Mouse (Mus musculus): Measurements from ENCODE around the gene Ranbp17. TPM values are rescaled to one million over a fixed set of nuclear protein-coding genes. Genes with fewer than 3 reads are reported as not detected.

The Ranbp17 gene
- polyA plus RNA-seq, 1 experiment from 2014 or later = 5.7 TPM

DNA sequence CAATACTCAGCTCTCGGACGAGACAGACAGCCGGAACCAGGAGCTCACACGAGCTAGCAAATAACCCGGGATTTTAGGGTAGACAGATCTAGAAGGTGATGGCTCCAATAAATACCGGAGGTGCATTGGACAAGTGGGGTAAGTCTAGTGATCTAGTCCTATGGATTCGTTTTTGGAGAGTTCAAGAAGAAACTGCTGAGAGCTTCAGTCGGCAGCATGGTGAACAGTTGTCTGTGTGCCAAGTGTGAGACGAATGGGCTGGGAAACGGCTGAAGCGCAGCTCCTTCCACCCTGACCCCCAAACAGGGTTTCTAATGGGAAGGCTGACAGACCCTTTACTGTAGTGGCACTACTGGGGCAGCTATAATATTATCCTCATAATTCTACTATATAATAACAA, 214.2 kb downstream of the Ranbp17 start:
- Histone ChIP-seq H3K9ac (no peak overlapping the region), H3K4me1 (0 out of 2 replicates have a peak, but pooled peaks cover 3% of the 10 kb centered on the region), H3K4me2 (replicated peaks) (no peak overlapping the region), H3K27ac (no peak overlapping the region), H3K9me3 (no peaks in the 10 kb centered on the region), H3K36me3 (no peaks in the 10 kb centered on the region), H3K4me3 (no peak overlapping the region), H3K27me3 (no peaks in the 10 kb centered on the region)
- no peak for ATAC-seq (ENCODE audit: low FRiP score, low read depth)
- WGBS = 46% methylated on average over 11 of the region's 11 CpGs

DNA sequence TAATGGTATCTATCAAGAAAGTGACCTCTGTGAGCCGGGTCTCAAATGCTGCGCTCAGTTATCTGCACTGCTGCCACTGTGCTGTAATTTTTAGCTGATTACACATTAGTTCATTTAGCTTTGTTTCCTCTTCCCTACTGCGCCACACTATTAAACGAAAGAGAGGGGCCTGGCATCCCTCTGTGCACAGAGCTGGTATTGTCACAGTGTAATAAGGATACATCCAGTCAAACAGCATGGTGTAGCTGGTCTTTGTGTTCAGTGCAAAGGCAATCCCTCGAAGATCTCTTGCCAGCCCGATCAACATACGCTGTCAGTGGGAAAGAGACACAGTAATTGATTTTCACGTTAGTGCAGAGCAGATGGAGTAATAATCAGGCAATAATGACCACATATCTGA, 216.4 kb downstream of the Ranbp17 start:
- H3K27me3 ChIP-seq = no peaks in the 10 kb centered on the region
- H3K36me3 ChIP-seq = no peaks in the 10 kb centered on the region
- H3K9ac ChIP-seq = no peak overlapping the region
- H3K9me3 ChIP-seq = no peaks in the 10 kb centered on the region
- H3K4me3 ChIP-seq = no peak overlapping the region
- H3K4me2 ChIP-seq (replicated peaks) = no peak overlapping the region
- H3K4me1 ChIP-seq = 0 out of 2 replicates have a peak, but pooled peaks cover 3% of the 10 kb centered on the region
- H3K27ac ChIP-seq = no peak overlapping the region
- no peak for ATAC-seq (ENCODE audit: low FRiP score, low read depth)
- WGBS = 75% methylated on average over 8 of the region's 8 CpGs

DNA sequence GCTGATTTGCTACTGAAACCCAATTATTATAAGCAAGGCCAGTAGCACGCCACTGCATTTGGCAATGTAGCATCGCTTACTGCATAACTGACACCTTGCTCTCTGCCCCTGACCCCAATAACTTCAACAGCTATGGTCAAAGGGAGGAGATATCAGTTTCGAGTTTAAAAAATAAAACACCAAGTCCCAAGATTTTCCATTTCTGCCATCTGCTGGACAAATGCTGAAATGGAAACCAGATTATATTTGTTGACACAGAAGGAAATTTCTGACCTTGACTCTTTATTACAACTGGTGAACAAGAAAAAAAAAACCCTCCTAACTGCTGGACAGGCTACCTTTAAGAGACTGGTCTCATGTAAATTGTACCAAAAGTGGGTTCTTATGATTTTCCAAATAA, 218.1 kb downstream of the Ranbp17 start:
- ATAC-seq (ENCODE audit: low FRiP score, low read depth) = no peak
- H3K4me3 ChIP-seq = no peak overlapping the region
- H3K36me3 ChIP-seq = no peaks in the 10 kb centered on the region
- WGBS = 39% methylated on average over 3 of the region's 3 CpGs
- no peaks in the 10 kb centered on the region for H3K9me3 ChIP-seq
- no peak overlapping the region for H3K27ac ChIP-seq
- no peak overlapping the region for H3K4me2 ChIP-seq (replicated peaks)
- H3K9ac ChIP-seq = no peak overlapping the region
- H3K4me1 ChIP-seq = 0 out of 2 replicates have a peak, but pooled peaks cover 3% of the 10 kb centered on the region
- no peaks in the 10 kb centered on the region for H3K27me3 ChIP-seq

DNA sequence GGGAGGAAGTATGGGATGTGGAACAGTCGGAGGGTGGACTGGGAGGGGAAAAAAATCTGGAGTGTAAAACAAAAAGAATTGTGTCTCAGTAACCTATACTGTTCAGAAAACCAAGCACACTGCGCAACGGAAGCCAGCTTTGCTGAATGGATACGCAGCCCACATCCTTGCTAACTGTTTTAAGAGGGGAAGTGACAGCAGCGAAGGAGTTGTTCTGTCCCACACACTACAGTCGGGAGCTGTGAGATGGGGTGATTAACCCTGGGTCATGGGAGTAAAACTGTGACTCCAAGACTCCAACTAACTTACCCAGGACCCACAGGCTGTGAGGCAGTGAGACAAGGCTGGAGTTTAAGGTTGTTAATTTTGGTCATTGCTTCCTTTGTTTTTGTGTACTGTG, 219.5 kb downstream of the Ranbp17 start:
- H3K36me3 ChIP-seq = no peaks in the 10 kb centered on the region
- H3K27ac ChIP-seq = no peak overlapping the region
- no peak for ATAC-seq (ENCODE audit: low FRiP score, low read depth)
- H3K4me1 ChIP-seq = no peaks in the 10 kb centered on the region
- no peak overlapping the region for H3K4me2 ChIP-seq (replicated peaks)
- no peaks in the 10 kb centered on the region for H3K9me3 ChIP-seq
- H3K27me3 ChIP-seq = no peaks in the 10 kb centered on the region
- 55% methylated on average over 6 of the region's 6 CpGs for WGBS
- no peak overlapping the region for H3K9ac ChIP-seq
- H3K4me3 ChIP-seq = no peak overlapping the region

DNA sequence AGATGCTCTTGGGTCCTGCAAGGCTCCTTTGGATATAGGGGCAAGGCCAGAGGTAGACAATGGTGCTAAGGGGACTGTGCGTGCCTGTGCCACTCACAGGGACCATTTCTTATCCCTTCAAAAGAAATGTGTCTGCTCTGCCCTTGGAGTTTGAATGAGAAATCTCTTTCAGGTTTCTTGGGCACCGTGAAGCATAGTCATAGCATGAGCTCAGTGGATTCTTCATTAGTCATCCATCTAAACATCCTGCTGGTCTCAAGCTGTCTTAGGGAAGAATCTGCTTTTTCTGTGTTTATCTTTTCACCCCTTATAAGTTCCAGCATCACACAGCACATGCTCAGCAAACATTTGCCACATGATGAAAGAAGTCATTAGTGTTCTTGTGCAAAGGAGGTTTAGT, 235.0 kb downstream of the Ranbp17 start:
- no peak for ATAC-seq (ENCODE audit: low FRiP score, low read depth)
- Histone ChIP-seq H3K4me2 (replicated peaks) (no peak overlapping the region), H3K9ac (no peak overlapping the region), H3K27ac (no peak overlapping the region), H3K4me1 (peaks cover 8% of the 10 kb centered on the region; the same call in 1 of the 2 replicates), H3K36me3 (no peaks in the 10 kb centered on the region; the same call in 1 of the 2 replicates), H3K4me3 (no peak overlapping the region), H3K27me3 (no peaks in the 10 kb centered on the region), H3K9me3 (no peaks in the 10 kb centered on the region)
- WGBS = 94% methylated on average over 2 of the region's 2 CpGs

DNA sequence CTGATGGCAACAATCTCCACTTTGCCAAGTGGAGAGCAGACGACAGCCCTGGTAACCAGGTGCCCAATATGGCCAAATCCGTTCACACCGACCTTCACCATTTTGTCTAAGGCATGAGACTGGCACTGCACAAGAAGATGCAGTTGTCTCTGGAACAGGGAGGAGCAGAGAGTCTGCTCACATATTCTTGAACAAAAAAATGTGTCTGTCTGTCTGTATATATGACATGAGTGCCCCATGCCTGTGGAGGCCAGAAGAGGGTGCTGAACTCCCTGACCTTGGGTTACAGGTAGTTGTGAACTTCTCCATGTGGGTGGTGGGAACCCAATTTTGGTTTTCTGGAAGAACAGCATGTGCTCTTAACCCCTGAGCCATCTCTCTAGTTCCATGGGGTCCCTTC, 236.9 kb downstream of the Ranbp17 start, which contains the start of gene Gm12117:
Gene Gm12117, minus strand, starts transcription at position 101 of the 400 bp plus-strand sequence.
- Histone ChIP-seq H3K27me3 (no peaks in the 10 kb centered on the region), H3K4me2 (replicated peaks) (no peak within 1 kb of the TSS), H3K4me1 (peaks cover 8% of the 10 kb centered on the region; the same call in 1 of the 2 replicates), H3K9ac (no peak within 1 kb of the TSS), H3K9me3 (no peaks in the 10 kb centered on the region), H3K36me3 (no peaks in the 10 kb centered on the region; the same call in 1 of the 2 replicates), H3K27ac (no peak within 1 kb of the TSS), H3K4me3 (no peak within 1 kb of the TSS)
- 98% methylated on average over 3 of the region's 3 CpGs for WGBS
- ATAC-seq (ENCODE audit: low FRiP score, low read depth) = no peak

DNA sequence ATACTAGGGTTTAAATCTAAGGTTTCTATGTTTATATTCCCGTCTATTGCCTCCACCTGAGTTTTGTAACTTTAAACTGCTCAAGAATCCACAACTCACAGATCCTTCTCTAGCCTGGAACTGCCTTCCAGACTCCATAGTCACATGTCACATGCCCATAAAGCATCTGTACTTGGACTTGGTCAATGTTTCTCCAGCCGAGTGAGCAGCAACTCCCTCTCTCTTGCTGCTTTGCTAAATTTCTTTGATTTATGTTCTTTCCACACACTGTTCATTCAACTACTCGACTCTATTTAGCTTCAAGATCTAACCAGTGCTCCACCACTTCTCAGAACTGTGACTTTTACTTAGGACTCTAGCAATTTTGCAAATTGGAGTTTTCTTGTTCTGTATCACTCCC, 238.7 kb downstream of the Ranbp17 start:
- no peaks in the 10 kb centered on the region; the same call in 1 of the 2 replicates for H3K36me3 ChIP-seq
- H3K27me3 ChIP-seq = no peaks in the 10 kb centered on the region
- H3K27ac ChIP-seq = no peak overlapping the region
- H3K4me2 ChIP-seq (replicated peaks) = no peak overlapping the region
- H3K4me1 ChIP-seq = peaks cover under 1% of the 10 kb centered on the region; the same call in 1 of the 2 replicates
- 59% methylated on average over 3 of the region's 3 CpGs for WGBS
- no peak for ATAC-seq (ENCODE audit: low FRiP score, low read depth)
- H3K4me3 ChIP-seq = no peak overlapping the region
- no peaks in the 10 kb centered on the region for H3K9me3 ChIP-seq
- H3K9ac ChIP-seq = no peak overlapping the region

DNA sequence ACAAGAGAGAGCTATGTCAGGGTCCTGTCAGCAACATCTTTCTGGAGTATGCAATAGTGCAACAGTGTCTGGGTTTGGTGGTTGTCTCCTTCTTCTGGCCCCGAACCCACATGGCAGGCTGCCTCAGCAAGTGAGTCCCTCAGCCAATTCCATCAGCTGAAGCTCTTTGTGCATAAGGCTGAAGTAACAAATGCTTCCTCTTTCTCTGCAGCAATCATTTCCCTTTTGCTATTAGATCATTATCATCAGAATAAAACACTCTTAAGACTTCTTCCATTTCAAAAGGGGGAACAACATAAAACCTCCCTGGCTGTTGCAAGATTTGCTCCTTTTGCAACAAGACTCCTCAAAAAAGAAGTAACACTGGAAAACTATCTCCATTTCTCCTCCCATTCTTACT, 239.3 kb downstream of the Ranbp17 start:
- no peak for ATAC-seq (ENCODE audit: low FRiP score, low read depth)
- H3K9me3 ChIP-seq = no peaks in the 10 kb centered on the region
- H3K4me1 ChIP-seq = no peaks in the 10 kb centered on the region
- H3K4me2 ChIP-seq (replicated peaks) = no peak overlapping the region
- no peak overlapping the region for H3K9ac ChIP-seq
- no peaks in the 10 kb centered on the region; the same call in 1 of the 2 replicates for H3K36me3 ChIP-seq
- no peaks in the 10 kb centered on the region for H3K27me3 ChIP-seq
- no peak overlapping the region for H3K4me3 ChIP-seq
- 86% methylated on average over 1 of the region's 1 CpGs for WGBS
- H3K27ac ChIP-seq = no peak overlapping the region

DNA sequence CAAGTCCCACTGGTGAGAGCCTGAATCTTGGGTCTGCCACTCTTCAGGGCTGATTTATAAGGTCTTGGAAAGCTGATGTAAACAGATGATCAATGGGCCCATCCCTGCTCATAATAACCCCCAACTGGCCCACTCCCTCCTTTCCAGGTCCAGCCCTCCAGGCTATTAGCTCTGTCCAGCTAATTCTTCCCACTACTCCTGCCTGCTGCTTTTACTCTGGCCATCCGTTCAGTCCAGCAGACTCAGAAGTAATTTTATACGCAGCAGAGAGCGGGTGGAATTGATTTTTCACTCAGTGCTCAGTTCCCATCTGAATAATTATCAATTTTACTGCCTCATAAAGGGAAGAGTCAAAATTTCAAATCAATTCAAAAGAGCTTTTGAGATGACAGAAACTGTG, 273.3 kb downstream of the Ranbp17 start:
- no peaks in the 10 kb centered on the region for H3K27me3 ChIP-seq
- no peaks in the 10 kb centered on the region for H3K9me3 ChIP-seq
- no peak overlapping the region for H3K4me2 ChIP-seq (replicated peaks)
- 37% methylated on average over 3 of the region's 3 CpGs for WGBS
- no peak overlapping the region for H3K4me3 ChIP-seq
- ATAC-seq (ENCODE audit: low FRiP score, low read depth) = no peak
- H3K36me3 ChIP-seq = no peaks in the 10 kb centered on the region
- no peaks in the 10 kb centered on the region for H3K4me1 ChIP-seq
- no peak overlapping the region for H3K27ac ChIP-seq
- H3K9ac ChIP-seq = no peak overlapping the region

DNA sequence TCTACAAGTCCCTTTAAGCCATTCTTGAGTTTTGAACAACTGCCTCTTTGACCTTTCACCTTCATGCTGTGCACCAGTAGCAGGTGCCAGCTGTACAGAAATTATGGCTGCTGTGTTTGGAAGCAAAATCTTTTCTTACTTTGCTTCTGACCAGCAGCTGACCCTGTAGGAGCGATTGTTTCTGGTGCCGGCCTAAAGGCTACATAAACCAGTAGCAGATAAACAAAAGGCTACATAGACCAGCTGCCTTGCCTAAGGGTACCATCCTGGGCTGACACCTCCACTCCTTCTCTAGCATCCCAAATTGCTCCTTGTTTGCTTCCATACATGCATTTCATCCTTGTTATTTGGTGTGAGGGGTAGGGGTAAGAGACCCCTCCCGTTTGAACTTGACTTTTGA, 279.4 kb downstream of the Ranbp17 start:
- H3K9ac ChIP-seq = no peak overlapping the region
- no peaks in the 10 kb centered on the region for H3K27me3 ChIP-seq
- H3K4me1 ChIP-seq = no peaks in the 10 kb centered on the region
- H3K4me3 ChIP-seq = no peak overlapping the region
- H3K9me3 ChIP-seq = no peaks in the 10 kb centered on the region
- no peak overlapping the region for H3K27ac ChIP-seq
- no peaks in the 10 kb centered on the region for H3K36me3 ChIP-seq
- 52% methylated on average over 3 of the region's 3 CpGs for WGBS
- ATAC-seq (ENCODE audit: low FRiP score, low read depth) = no peak
- no peak overlapping the region for H3K4me2 ChIP-seq (replicated peaks)

DNA sequence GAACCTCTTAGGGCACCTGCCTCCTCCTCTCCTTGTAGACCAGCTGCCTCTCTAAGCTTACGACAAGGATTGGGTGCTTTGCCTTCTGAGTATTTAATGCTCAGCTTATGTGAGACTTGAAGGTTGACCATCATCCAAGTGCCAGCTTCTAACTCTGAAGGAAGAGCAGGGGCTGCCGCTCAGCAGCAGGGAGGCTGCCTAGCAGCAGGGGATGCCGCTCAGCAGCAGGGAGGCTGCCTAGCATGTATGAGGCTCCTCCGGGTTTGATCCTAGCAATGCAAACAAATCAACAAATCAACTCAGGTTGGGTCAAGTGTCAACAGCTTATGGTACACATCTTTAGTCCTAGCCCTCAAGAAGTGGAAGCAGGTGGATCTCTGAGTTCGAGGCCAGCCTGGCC, 281.5 kb downstream of the Ranbp17 start:
- Histone ChIP-seq H3K4me1 (no peaks in the 10 kb centered on the region), H3K4me2 (replicated peaks) (no peak overlapping the region), H3K4me3 (no peak overlapping the region), H3K36me3 (no peaks in the 10 kb centered on the region), H3K9ac (no peak overlapping the region), H3K27ac (no peak overlapping the region), H3K9me3 (no peaks in the 10 kb centered on the region), H3K27me3 (no peaks in the 10 kb centered on the region)
- whole genome bisulfite sequencing = 78% methylated on average over 5 of the region's 5 CpGs
- ATAC-seq (ENCODE audit: low FRiP score, low read depth) = no peak

DNA sequence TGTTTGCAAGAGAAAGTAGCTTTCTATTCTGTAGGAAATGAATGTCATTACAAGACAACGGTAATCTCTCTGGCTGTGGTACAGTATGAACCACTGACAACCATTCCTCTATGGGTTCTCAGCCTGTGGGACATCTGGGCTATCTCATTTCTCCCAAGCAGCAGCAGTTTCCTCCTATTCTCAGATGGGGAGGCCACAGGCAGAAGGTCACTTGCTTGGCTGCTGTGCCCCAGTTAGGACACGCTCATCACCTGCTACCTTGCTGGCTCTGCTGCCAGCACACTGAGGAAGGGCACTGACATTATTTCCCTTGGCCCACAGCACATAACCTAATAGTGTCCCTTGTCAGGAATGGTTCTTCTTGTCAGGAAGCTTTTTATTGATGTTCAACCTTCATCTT, 285.4 kb downstream of the Ranbp17 start:
- Histone ChIP-seq H3K9me3 (no peaks in the 10 kb centered on the region), H3K27ac (no peak overlapping the region), H3K4me2 (replicated peaks) (no peak overlapping the region), H3K27me3 (no peaks in the 10 kb centered on the region), H3K36me3 (no peaks in the 10 kb centered on the region), H3K4me1 (no peaks in the 10 kb centered on the region), H3K9ac (no peak overlapping the region), H3K4me3 (no peak overlapping the region)
- ATAC-seq (ENCODE audit: low FRiP score, low read depth) = no peak
- WGBS = 83% methylated on average over 2 of the region's 2 CpGs

DNA sequence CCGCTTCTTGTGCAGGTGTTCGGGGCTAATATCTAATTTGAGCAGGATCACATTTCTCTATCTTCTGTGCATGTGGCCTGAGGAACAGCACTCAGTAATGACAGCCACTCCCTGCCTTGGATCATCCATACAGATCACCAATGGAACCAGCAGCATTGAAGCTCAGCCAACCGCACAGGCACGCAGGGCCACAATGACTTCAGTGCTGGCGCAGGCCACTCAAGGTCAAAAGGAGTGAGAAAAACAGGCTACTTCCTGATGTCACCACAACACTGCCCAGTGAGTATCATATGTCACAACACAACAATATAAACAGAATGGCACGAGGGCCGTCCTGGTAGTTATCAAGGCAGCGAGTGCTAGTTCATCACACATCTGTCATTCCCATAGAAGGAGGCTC, 287.0 kb downstream of the Ranbp17 start:
- H3K9ac ChIP-seq = no peak overlapping the region
- H3K4me2 ChIP-seq (replicated peaks) = no peak overlapping the region
- 82% methylated on average over 8 of the region's 8 CpGs for WGBS
- no peak for ATAC-seq (ENCODE audit: low FRiP score, low read depth)
- H3K36me3 ChIP-seq = no peaks in the 10 kb centered on the region
- peaks cover 8% of the 10 kb centered on the region for H3K4me1 ChIP-seq
- no peaks in the 10 kb centered on the region for H3K9me3 ChIP-seq
- no peak overlapping the region for H3K4me3 ChIP-seq
- no peaks in the 10 kb centered on the region for H3K27me3 ChIP-seq
- no peak overlapping the region for H3K27ac ChIP-seq
